Mouse (Mus musculus) embryonic fibroblast, embryonic 13.5 days (primary cell): Measurements from ENCODE around the gene Klk1b4.

Source experiments
- CTCF ChIP-seq: IDR thresholded peaks from 2 replicates; pipeline ENCODE4 v1.5.1; 2011; ENCODE audit warnings: mild to moderate bottlenecking, control low read depth, low read length, moderate library complexity, borderline replicate concordance; ENCODE audit not compliant: insufficient read depth
- POLR2A ChIP-seq: IDR thresholded peaks from 2 replicates; pipeline ENCODE4 v1.6.1; 2011; ENCODE audit warnings: low read depth, mild to moderate bottlenecking, control low read depth, low read length, moderate library complexity

DNA sequence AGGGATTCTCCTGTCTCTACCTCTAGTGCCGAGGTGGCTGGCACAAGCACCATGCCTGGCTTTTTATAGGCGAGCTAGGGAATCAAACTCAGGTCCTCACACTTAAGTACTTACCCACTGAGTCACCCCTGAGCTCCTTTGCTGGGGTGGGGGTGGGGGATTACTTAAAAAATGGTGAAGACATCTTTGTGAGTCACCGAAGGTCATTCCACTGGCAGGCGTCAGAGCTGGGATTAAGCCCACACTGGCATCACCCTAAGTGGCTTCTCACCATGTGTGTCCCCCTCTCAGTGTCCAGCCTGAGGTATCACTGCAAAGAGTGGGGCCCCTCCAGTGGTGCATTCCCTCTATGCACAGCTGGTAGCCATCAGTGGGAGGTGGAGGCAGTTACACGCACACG is 53.2 kb downstream of the Klk1b4 start:
- TF ChIP-seq CTCF, result no peak
- no peak for TF ChIP-seq POLR2A
